Mouse (Mus musculus) lung, postnatal 0 days (tissue): Measurements from ENCODE around the gene Phykpl. TPM values are rescaled to one million over a fixed set of nuclear protein-coding genes. Genes with fewer than 3 reads are reported as not detected.

Experiments
- ATAC-seq: fragments of 200-750 bp; cut with Nextera tagmentation; 2 replicates; pipeline ENCODE4 v1.8.0; 2017; ENCODE audit warnings: moderate library complexity
- DNase-seq: peaks from one replicate; pipeline ENCODE4 v3.0.0-alpha.2; 2016; ENCODE audit warnings: low spot score
- H3K27ac ChIP-seq: fragments of 300-500 bp; sonication (generic); 2 replicates; pipeline ENCODE4 v1.5.1; 2014; ENCODE audit warnings: antibody characterized with exemption, mild to moderate bottlenecking, low read length, mixed read lengths
- H3K27me3 ChIP-seq: fragments of 300-500 bp; sonication (generic); replicated peaks from 2 replicates; pipeline ENCODE4 v1.6.1; 2014; ENCODE audit warnings: low read length, mixed read lengths; ENCODE audit not compliant: insufficient read depth
- H3K36me3 ChIP-seq: fragments of 300-500 bp; sonication (generic); 2 replicates; pipeline ENCODE4 v1.6.1; 2014; ENCODE audit warnings: low read length, mixed read lengths; ENCODE audit not compliant: insufficient read depth
- H3K4me1 ChIP-seq: fragments of 300-500 bp; sonication (generic); 2 replicates; pipeline ENCODE4 v1.6.1; 2014; ENCODE audit warnings: antibody characterized with exemption, low read depth, low read length, mixed read lengths; ENCODE audit not compliant: insufficient read depth
- H3K4me2 ChIP-seq: fragments of 300-500 bp; sonication (generic); replicated peaks from 2 replicates; pipeline ENCODE4 v1.6.1; 2014; ENCODE audit warnings: low read depth, mild to moderate bottlenecking, low read length, moderate library complexity, mixed read lengths
- H3K4me3 ChIP-seq: fragments of 300-500 bp; sonication (generic); 2 replicates; pipeline ENCODE4 v1.5.1; 2014; ENCODE audit warnings: low read depth, low read length
- H3K9ac ChIP-seq: fragments of 300-500 bp; sonication (generic); replicated peaks from 2 replicates; pipeline ENCODE4 v1.6.1; 2014; ENCODE audit warnings: low read depth, mild to moderate bottlenecking
- H3K9me3 ChIP-seq: fragments of 300-500 bp; sonication (generic); 2 replicates; pipeline ENCODE4 v1.6.1; 2016; ENCODE audit warnings: low read length, mixed read lengths
- CTCF ChIP-seq: IDR thresholded peaks from 2 replicates; pipeline ENCODE4 v1.5.1; 2016; ENCODE audit warnings: antibody characterized with exemption, mild to moderate bottlenecking
- EP300 ChIP-seq: IDR thresholded peaks from 2 replicates; pipeline ENCODE4 v1.6.1; 2016; ENCODE audit warnings: antibody characterized with exemption, mild to moderate bottlenecking, control low read depth
- WGBS: fragments of 180-500 bp; shearing (Covaris S2); extraction: QIAGEN DNeasy Blood & Tissue Kit; methylation state at CpG from one replicate; pipeline ENCODE4 v1.1.7; 2014; 5-methylcytosine and 5-hydroxymethylcytosine counted together
- polyA plus RNA-seq: library from polyadenylated mRNA; unstranded; fragments of >200 nt; fragmentation: Nextera tagmentation; extraction: Ambion mirVana; gene quantifications from 2 replicates; pipeline ENCODE4 v1.2.1, GENCODE M21; 2015

The Phykpl gene
- polyA plus RNA-seq, 1 experiment from 2014 or later: 10.8 TPM

DNA sequence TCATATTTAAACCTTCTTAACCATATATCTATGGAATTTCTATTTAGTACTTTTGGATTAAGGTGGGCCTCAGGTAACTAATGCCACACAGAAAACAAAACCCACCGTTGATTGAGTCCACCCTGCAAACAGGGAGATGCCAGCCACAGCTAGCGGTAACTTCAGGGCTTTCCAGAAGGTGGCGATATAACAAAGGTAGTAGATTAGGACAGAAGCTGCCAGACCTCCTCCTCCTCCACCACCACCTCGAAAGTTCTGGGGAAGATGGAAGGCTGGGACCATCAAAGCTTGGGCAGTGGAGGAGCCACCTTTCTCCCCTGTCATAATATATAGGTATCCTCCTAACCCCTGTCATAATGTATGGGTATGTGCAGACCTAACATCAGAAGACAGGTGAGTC is 33.1 kb downstream of the Phykpl start:
- no peaks in the 10 kb centered on the region for H3K27me3 ChIP-seq
- H3K4me2 ChIP-seq: no peak overlapping the region
- H3K4me3 ChIP-seq: no peak overlapping the region
- ATAC-seq: no peak
- no peaks in the 10 kb centered on the region for H3K9me3 ChIP-seq
- peak; percentile 91 for TF ChIP-seq CTCF
- TF ChIP-seq EP300: no peak
- peak; percentile 89 for DNase-seq
- 3% methylated on average over 4 of the region's 4 CpGs for WGBS
- H3K36me3 ChIP-seq: 0 out of 2 replicates have a peak, but pooled peaks cover 2% of the 10 kb centered on the region
- H3K27ac ChIP-seq: no peak overlapping the region
- H3K4me1 ChIP-seq: peaks cover 16% of the 10 kb centered on the region
- H3K9ac ChIP-seq: no peak overlapping the region

DNA sequence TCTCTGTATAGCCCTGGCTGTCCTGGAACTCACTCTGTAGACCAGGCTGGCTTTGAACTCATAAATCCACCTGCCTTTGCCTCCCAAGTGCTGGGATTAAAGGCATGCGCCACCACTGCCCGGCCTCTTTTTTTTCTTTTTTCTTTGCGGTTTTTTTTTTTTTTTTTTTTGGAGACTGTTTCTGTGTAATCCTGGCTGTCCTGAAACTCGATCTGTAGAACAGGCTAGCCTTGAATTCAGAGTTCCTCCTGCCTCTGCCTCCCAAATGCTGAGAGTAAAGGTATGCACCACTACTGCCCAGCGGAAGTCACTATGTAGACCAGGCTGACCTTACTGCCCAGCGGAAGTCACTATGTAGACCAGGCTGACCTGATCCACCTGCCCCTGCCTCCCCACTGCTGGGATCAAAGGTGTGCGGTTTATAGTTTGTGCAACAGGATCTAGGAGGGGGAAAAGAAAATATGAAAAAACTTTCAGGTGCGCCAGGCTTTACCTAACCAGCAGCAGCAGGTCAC is 34.4 kb downstream of the Phykpl start:
- H3K27ac ChIP-seq: no peak overlapping the region
- H3K4me2 ChIP-seq: peak overlapping the region; percentile 74
- H3K36me3 ChIP-seq: peaks cover 14% of the 10 kb centered on the region
- no peak overlapping the region for H3K9ac ChIP-seq
- H3K27me3 ChIP-seq: no peaks in the 10 kb centered on the region
- no peak for TF ChIP-seq CTCF
- TF ChIP-seq EP300: no peak
- H3K4me3 ChIP-seq: peak overlapping the region; percentile 50; the same call in 1 of the 2 replicates
- H3K9me3 ChIP-seq: no peaks in the 10 kb centered on the region
- DNase-seq: no peak
- WGBS: 45% methylated on average over 8 of the region's 8 CpGs
- H3K4me1 ChIP-seq: peaks cover 16% of the 10 kb centered on the region
- ATAC-seq: no peak; the same call in 1 of the 2 replicates

DNA sequence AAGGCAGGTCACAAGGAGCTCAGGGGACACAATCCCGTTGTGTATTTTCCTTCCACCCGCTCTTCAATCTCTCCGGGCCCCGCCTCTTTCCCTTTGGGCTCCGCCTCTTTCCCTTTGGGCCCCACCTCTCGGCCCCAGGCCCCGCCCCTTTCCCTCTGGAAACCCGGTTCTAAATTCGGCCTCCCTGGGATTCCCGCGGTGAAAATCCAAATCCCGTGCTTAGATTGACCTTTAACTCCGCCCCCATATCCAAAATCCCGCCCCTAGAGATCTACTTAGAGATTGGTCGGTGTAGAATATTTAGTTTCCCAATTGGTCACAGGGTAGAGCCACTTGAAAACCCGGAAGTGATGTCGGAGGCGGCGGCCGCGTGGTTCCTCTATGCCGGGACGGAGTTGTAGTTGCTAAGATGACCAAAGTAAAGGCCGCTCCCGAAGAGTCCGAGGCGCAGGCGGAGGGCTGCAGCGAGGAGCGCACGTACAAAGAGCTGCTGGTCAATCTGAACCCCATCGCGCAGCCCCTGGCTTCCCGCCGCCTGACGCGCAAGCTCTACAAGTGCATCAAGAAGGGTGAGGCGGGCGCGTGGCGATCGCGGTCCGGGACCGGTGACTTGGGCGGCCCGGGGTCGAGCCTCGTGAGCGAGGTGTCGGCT is 35.0 kb downstream of the Phykpl start, which contains the start of gene Nhp2:
Gene Nhp2 (plus strand): TSS at position 327 of the 652 bp plus-strand sequence.
- peak within 1 kb of the TSS; percentile 74 for H3K4me2 ChIP-seq
- under 1% methylated on average over 51 of the region's 51 CpGs for WGBS
- ATAC-seq (peak; percentile 90), DNase-seq (peak; percentile 99)
- peak within 1 kb of the TSS; percentile 50 for H3K4me3 ChIP-seq
- H3K9ac ChIP-seq: peak within 1 kb of the TSS; percentile 46
- H3K27ac ChIP-seq: peak within 1 kb of the TSS; percentile 7
- H3K36me3 ChIP-seq: peaks cover 20% of the 10 kb centered on the region
- H3K4me1 ChIP-seq: peaks cover 13% of the 10 kb centered on the region
- H3K9me3 ChIP-seq: no peaks in the 10 kb centered on the region
- peak; percentile 61; the same call in 1 of the 2 replicates for TF ChIP-seq EP300
- TF ChIP-seq CTCF: no peak
- H3K27me3 ChIP-seq: no peaks in the 10 kb centered on the region

DNA sequence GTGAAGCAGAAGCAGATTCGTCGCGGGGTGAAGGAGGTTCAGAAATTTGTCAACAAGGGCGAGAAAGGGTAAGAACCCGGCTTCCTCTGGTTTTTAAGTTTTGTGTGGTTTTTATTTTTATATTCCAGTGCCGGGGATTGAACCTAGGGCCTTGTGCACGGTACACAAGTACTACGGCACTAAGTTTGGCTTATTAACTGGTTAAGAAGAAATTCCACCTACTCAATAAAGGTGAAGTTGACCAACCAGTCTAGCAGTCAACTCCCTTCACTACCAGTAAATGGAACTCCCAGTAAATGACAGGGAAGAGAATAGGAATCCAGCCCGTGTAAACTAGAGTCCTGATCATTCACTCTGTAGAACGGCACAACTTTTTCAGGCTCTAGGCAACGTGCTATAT is 35.5 kb downstream of the Phykpl start:
- DNase-seq: no peak
- Histone ChIP-seq H3K4me2 (peak overlapping the region; percentile 74), H3K27ac (peak overlapping the region; percentile 7), H3K36me3 (peaks cover 25% of the 10 kb centered on the region), H3K4me3 (peak overlapping the region; percentile 50), H3K9ac (peak overlapping the region; percentile 46), H3K9me3 (no peaks in the 10 kb centered on the region), H3K27me3 (no peaks in the 10 kb centered on the region), H3K4me1 (peaks cover 7% of the 10 kb centered on the region)
- no peak for TF ChIP-seq EP300
- TF ChIP-seq CTCF: no peak
- 1% methylated on average over 11 of the region's 11 CpGs for WGBS
- no peak for ATAC-seq

DNA sequence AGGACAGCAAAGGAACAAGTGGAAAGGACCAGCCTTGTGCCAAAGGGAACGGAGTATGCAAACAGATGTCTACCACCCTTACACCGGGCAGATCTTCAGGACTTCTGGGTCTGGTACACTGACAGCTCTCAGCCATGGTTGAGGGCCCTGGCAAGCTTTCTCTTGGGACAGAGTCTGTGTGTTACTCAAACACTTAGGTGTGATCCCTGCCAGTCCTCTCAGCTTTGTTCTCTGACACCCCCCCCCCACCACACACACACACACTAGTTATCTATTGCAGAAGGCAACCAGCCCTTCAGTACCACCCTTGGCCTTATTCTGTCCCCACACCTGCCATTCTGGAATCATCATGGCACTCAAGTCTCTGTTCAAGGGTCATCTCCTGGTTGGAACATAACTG is 37.2 kb downstream of the Phykpl start:
- Histone ChIP-seq H3K27me3 (no peaks in the 10 kb centered on the region), H3K4me2 (no peak overlapping the region), H3K36me3 (peaks cover 33% of the 10 kb centered on the region), H3K4me3 (no peak overlapping the region), H3K27ac (no peak overlapping the region), H3K4me1 (peaks cover 7% of the 10 kb centered on the region), H3K9me3 (no peaks in the 10 kb centered on the region), H3K9ac (no peak overlapping the region)
- no peak for ATAC-seq
- TF ChIP-seq EP300 (no peak), CTCF (no peak)
- no peak for DNase-seq
- WGBS: 89% methylated on average over 2 of the region's 2 CpGs

DNA sequence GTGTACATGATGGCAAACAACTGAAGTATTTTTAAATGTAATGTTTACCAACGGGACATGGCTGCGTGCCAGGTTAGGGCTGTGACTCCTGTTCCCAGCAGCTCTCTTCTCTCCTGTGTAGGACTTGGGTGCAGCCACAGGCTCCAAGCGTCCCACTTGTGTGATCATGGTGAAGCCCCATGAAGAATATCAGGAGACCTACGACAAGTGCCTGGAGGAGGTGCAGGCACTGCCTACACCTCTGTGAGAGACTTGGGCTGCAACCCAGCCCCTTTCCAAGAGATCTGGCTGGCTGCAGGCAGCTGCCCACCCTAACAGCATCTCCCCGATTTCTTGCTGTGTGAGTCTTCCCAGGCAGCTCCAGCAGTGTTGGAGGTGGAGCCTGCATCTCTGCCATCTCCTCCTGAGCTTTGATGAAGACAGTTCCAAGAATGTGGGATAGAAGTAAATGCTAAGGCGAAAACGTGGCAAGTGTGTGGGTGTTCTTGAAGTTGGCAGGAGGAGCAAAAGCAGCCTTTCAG is 38.5 kb downstream of the Phykpl start:
- peaks cover 44% of the 10 kb centered on the region for H3K36me3 ChIP-seq
- DNase-seq (no peak), ATAC-seq (no peak)
- no peak for TF ChIP-seq CTCF
- TF ChIP-seq EP300: no peak
- H3K4me3 ChIP-seq: no peak overlapping the region
- WGBS: 76% methylated on average over 7 of the region's 7 CpGs
- H3K4me1 ChIP-seq: peaks cover 7% of the 10 kb centered on the region
- H3K9me3 ChIP-seq: no peaks in the 10 kb centered on the region
- H3K9ac ChIP-seq: no peak overlapping the region
- H3K27ac ChIP-seq: no peak overlapping the region
- H3K27me3 ChIP-seq: no peaks in the 10 kb centered on the region
- no peak overlapping the region for H3K4me2 ChIP-seq
